Mouse (Mus musculus): Measurements from ENCODE around the gene Psmd7.

DNA sequence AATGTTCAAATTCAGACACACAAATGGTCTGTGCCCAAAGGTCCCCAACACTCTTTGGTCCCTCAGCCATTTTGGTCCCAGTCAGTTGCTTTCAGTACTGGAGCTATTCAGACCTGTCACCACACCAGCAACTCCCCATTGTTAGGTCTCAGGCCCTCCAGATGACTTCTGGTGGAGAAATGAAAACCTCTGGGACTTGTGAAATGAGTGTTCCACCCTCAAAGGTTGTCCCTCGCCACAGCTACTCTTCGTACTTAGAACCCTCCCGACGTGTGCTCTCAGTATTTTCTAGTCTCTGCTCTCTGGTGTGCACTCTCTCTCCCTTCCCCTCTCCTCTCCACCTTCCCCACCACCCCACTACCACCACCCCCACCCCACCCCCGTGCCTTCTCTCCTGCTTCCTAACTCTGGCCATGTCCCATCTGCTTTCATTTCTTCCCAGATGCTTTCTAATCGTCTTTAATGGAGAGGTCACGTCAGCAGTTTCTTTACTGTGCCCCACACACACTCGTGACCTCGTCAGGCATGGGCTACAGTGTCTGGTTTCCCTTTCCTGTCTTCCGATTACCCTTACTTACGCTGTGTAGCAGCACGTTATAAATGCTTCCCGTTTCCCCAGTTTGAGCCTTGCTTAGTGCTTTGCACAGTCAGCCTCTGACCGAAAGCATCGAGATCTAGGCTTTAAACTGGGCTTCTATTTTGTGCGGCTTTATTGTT lies 27.3 kb downstream of the Psmd7 start:
- no peak for TF ChIP-seq EP300 (IDR thresholded peaks at IDR 0.05)
- TF ChIP-seq CTCF (IDR thresholded peaks at IDR 0.05) = no peak
